Mouse (Mus musculus): Measurements from ENCODE around the gene Olfr641. TPM values are rescaled to one million over a fixed set of nuclear protein-coding genes. Genes with fewer than 3 reads are reported as not detected.

Gene Olfr641
- polyA plus RNA-seq, 1 experiment, result not detected

DNA sequence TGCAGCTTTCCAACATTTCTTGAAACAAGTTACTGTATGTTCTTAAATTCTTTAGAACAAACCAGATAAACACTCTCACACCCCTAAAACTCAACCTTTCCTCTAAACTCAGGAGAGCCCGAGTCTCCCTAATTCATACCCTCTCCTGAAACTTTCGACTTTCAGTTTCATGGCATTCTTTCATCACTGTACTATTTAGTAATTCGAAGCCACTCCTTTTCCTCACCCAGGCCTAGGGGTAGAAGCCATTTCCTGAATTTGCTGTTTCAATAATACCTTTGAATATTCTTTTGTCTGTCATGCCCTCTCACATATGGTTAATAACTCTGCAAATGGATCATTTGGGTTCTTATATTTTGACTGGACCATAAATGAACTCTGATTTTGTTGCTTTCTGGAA, 8.3 kb upstream of the Olfr641 start:
- no peak overlapping the region for H3K4me3 ChIP-seq (ENCODE audit: insufficient read depth, low read depth, low read length)
- 78% methylated on average over 3 of the region's 3 CpGs for WGBS
- no peaks in the 10 kb centered on the region for H3K4me1 ChIP-seq (ENCODE audit: control insufficient read depth, insufficient read depth, low read length)
- H3K36me3 ChIP-seq (ENCODE audit: control insufficient read depth, insufficient read depth, low read length), result no peaks in the 10 kb centered on the region
- TF ChIP-seq CTCF (conservative IDR thresholded peaks at IDR 0.05; ENCODE audit: insufficient read depth, insufficient read length, low read depth, low read length) (no peak), POLR2A (IDR thresholded peaks at IDR 0.05; ENCODE audit: low read depth, low read length) (no peak)
- no peak overlapping the region for H3K27ac ChIP-seq (ENCODE audit: insufficient read depth, low read depth, low read length)
- no peak for DNase-seq
- H3K27me3 ChIP-seq (replicated peaks; ENCODE audit: control insufficient read depth, insufficient read depth, low read length), result no peaks in the 10 kb centered on the region

DNA sequence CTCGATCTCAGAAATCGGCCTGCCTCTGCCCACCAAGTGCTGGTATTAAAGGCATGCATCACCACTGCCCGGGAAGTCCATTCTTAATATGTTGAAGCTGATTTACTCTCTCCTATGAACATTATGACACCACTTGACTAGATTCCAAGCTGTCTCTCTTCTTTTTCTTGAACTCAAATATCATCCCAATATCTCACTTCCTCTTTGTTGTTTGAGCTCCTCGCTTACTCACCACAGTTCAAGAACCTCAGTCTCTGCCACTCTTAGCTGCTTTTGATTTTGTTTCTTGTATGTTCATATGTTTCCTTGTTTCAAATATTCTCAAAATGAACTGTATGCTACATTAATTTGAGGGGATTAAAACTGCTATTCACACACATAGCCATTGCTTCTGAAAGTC, 15.5 kb downstream of the Olfr641 start:
- no peak for TF ChIP-seq POLR2A (IDR thresholded peaks at IDR 0.05; ENCODE audit: low read depth, low read length)
- TF ChIP-seq CTCF (conservative IDR thresholded peaks at IDR 0.05; ENCODE audit: insufficient read depth, insufficient read length, low read depth, low read length), result no peak
- DNase-seq, result no peak
- 87% methylated on average over 4 of the region's 4 CpGs for WGBS
- no peaks in the 10 kb centered on the region for H3K36me3 ChIP-seq (ENCODE audit: control insufficient read depth, insufficient read depth, low read length)
- no peak overlapping the region for H3K4me3 ChIP-seq (ENCODE audit: insufficient read depth, low read depth, low read length)
- H3K27ac ChIP-seq (ENCODE audit: insufficient read depth, low read depth, low read length), result no peak overlapping the region
- H3K4me1 ChIP-seq (ENCODE audit: control insufficient read depth, insufficient read depth, low read length), result no peaks in the 10 kb centered on the region
- no peaks in the 10 kb centered on the region for H3K27me3 ChIP-seq (replicated peaks; ENCODE audit: control insufficient read depth, insufficient read depth, low read length)

DNA sequence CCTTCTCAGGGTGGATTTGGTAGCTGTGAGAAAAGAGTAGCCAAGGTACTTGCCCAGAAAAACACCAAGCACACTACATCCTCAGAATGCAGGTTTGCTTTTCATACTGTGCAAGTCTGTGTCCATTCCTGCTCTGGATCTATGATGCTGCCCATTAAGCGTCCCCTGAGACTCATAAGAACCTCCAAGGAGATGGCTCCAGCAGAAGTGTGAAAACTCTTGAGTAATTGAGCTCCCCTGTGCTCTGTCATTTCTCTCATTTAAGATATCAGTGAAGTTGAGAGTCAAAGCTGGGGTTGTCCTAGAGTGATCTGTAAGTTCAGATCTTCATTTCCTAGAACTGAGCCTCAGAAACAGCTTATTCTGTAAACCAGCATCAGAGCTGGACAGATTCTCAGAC, 17.3 kb downstream of the Olfr641 start, which contains the start of gene Olfr642:
Gene Olfr642 (minus strand): TSS at position 101 of the 400 bp plus-strand sequence.
- H3K4me3 ChIP-seq (ENCODE audit: insufficient read depth, low read depth, low read length), result no peak within 1 kb of the TSS
- H3K27ac ChIP-seq (ENCODE audit: insufficient read depth, low read depth, low read length), result no peak within 1 kb of the TSS
- TF ChIP-seq POLR2A (IDR thresholded peaks at IDR 0.05; ENCODE audit: low read depth, low read length) (no peak), CTCF (conservative IDR thresholded peaks at IDR 0.05; ENCODE audit: insufficient read depth, insufficient read length, low read depth, low read length) (no peak)
- 70% methylated on average over 1 of the region's 1 CpGs for WGBS
- no peaks in the 10 kb centered on the region for H3K27me3 ChIP-seq (replicated peaks; ENCODE audit: control insufficient read depth, insufficient read depth, low read length)
- DNase-seq, result no peak
- H3K4me1 ChIP-seq (ENCODE audit: control insufficient read depth, insufficient read depth, low read length), result no peaks in the 10 kb centered on the region
- no peaks in the 10 kb centered on the region for H3K36me3 ChIP-seq (ENCODE audit: control insufficient read depth, insufficient read depth, low read length)

DNA sequence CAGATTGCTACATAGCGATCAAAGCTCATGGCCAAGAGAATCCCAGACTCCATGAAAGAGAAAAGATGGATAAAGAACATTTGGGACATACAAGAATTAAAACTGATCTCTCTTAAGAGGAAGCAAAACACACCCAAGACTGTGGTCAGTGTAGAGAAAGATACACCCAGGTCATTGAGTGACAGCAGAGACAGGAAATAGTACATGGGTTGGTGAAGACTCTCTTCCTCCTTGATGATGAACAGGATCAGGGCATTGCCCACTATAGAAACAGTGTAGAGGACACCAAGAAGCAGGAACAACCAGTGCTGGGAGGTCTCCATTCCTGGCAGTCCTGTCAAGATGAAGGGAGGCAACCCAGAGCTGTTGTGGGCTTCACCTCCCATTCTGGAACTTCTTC, 24.0 kb downstream of the Olfr641 start:
- no peak overlapping the region for H3K27ac ChIP-seq (ENCODE audit: insufficient read depth, low read depth, low read length)
- 89% methylated on average over 1 of the region's 1 CpGs for WGBS
- no peaks in the 10 kb centered on the region for H3K27me3 ChIP-seq (replicated peaks; ENCODE audit: control insufficient read depth, insufficient read depth, low read length)
- no peak overlapping the region for H3K4me3 ChIP-seq (ENCODE audit: insufficient read depth, low read depth, low read length)
- TF ChIP-seq CTCF (conservative IDR thresholded peaks at IDR 0.05; ENCODE audit: insufficient read depth, insufficient read length, low read depth, low read length) (no peak), POLR2A (IDR thresholded peaks at IDR 0.05; ENCODE audit: low read depth, low read length) (no peak)
- no peak for DNase-seq
- H3K36me3 ChIP-seq (ENCODE audit: control insufficient read depth, insufficient read depth, low read length), result no peaks in the 10 kb centered on the region
- no peaks in the 10 kb centered on the region for H3K4me1 ChIP-seq (ENCODE audit: control insufficient read depth, insufficient read depth, low read length)

DNA sequence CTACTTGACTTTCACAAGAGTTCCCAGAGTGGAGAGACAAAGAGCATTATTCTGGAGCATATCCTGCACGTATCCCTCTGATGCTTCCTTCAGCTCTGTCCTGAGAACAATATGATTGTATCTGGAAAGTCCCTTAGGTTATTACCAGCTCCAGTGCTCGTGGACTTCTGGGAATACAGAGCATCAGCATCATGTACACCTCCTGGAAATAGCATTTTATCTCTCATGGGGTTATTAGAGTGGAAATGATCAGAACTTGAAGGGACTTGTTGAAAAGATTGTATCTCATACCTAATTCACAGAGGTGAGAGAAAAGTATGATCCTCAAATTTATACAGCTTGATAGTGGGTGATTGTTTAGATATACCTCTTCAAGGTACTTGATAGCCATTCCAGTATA, 26.1 kb downstream of the Olfr641 start, which contains the start of gene 4930516K23Rik:
Gene 4930516K23Rik (minus strand): TSS at position 101 of the 400 bp plus-strand sequence.
- 47% methylated on average over 2 of the region's 2 CpGs for WGBS
- no peaks in the 10 kb centered on the region for H3K36me3 ChIP-seq (ENCODE audit: control insufficient read depth, insufficient read depth, low read length)
- no peaks in the 10 kb centered on the region for H3K27me3 ChIP-seq (replicated peaks; ENCODE audit: control insufficient read depth, insufficient read depth, low read length)
- TF ChIP-seq POLR2A (IDR thresholded peaks at IDR 0.05; ENCODE audit: low read depth, low read length) (no peak), CTCF (conservative IDR thresholded peaks at IDR 0.05; ENCODE audit: insufficient read depth, insufficient read length, low read depth, low read length) (no peak)
- H3K4me1 ChIP-seq (ENCODE audit: control insufficient read depth, insufficient read depth, low read length), result no peaks in the 10 kb centered on the region
- no peak within 1 kb of the TSS for H3K27ac ChIP-seq (ENCODE audit: insufficient read depth, low read depth, low read length)
- no peak within 1 kb of the TSS for H3K4me3 ChIP-seq (ENCODE audit: insufficient read depth, low read depth, low read length)
- no peak for DNase-seq

DNA sequence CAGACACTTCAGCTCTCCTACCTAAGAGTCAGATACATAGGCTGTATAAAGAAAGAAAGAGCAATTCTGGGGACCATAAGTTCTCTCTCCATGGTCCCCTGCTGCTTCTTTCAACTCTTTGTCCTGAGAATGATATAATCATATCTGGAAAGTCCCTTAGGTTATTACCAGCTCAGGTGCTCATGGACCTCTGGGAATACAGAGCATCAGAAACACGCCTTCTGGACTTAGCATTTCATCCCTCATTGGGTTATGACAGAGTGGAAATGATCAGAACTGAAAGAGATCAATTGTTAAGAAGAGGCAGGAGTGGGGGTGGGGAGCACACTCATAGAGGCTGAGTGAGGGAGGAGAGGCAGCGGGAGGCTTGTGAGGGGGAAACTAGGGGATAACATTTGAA, 36.5 kb downstream of the Olfr641 start, which contains the start of gene Olfr644:
Gene Olfr644 (minus strand): TSS at position 101 of the 400 bp plus-strand sequence.
- H3K4me1 ChIP-seq (ENCODE audit: control insufficient read depth, insufficient read depth, low read length), result no peaks in the 10 kb centered on the region
- 62% methylated on average over 2 of the region's 2 CpGs for WGBS
- TF ChIP-seq POLR2A (IDR thresholded peaks at IDR 0.05; ENCODE audit: low read depth, low read length) (no peak), CTCF (conservative IDR thresholded peaks at IDR 0.05; ENCODE audit: insufficient read depth, insufficient read length, low read depth, low read length) (no peak)
- no peak within 1 kb of the TSS for H3K4me3 ChIP-seq (ENCODE audit: insufficient read depth, low read depth, low read length)
- DNase-seq, result no peak
- H3K27ac ChIP-seq (ENCODE audit: insufficient read depth, low read depth, low read length), result no peak within 1 kb of the TSS
- no peaks in the 10 kb centered on the region for H3K36me3 ChIP-seq (ENCODE audit: control insufficient read depth, insufficient read depth, low read length)
- no peaks in the 10 kb centered on the region for H3K27me3 ChIP-seq (replicated peaks; ENCODE audit: control insufficient read depth, insufficient read depth, low read length)

DNA sequence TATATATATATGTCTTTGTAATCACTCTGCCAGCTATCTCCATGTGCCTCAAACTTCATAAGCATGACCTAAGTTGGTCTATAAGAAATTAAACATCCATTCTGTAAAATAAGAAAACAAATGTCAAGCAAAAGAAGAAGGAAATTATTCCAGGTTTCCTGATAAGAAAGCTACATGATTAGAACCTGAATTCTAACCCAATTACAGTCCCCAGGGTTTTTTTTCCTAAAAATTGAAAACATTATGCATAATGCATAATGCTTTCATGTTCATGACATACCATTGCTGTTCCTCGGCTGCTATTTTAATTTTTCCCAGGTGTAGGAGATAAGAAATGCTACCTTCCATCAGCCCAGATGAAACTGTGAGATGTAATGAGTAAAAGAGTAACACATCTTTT, 50.1 kb downstream of the Olfr641 start, which contains the start of gene Olfr645:
Gene Olfr645 (minus strand): TSS at position 101 of the 400 bp plus-strand sequence.
- no peak within 1 kb of the TSS for H3K27ac ChIP-seq (ENCODE audit: insufficient read depth, low read depth, low read length)
- 81% methylated on average over 1 of the region's 1 CpGs for WGBS
- TF ChIP-seq POLR2A (IDR thresholded peaks at IDR 0.05; ENCODE audit: low read depth, low read length) (no peak), CTCF (conservative IDR thresholded peaks at IDR 0.05; ENCODE audit: insufficient read depth, insufficient read length, low read depth, low read length) (no peak)
- H3K36me3 ChIP-seq (ENCODE audit: control insufficient read depth, insufficient read depth, low read length), result no peaks in the 10 kb centered on the region
- H3K4me1 ChIP-seq (ENCODE audit: control insufficient read depth, insufficient read depth, low read length), result no peaks in the 10 kb centered on the region
- H3K4me3 ChIP-seq (ENCODE audit: insufficient read depth, low read depth, low read length), result no peak within 1 kb of the TSS
- no peaks in the 10 kb centered on the region for H3K27me3 ChIP-seq (replicated peaks; ENCODE audit: control insufficient read depth, insufficient read depth, low read length)
- DNase-seq, result no peak

Other genes starting within 250 kb of the Olfr641 start
- not detected in 2 replicates for gene Olfr67, start 243.6 kb upstream of the Olfr641 start, polyA plus RNA-seq (2012; rRNA removed)
- gene Hbb-bt, start 221.4 kb upstream of the Olfr641 start, polyA plus RNA-seq (2012; rRNA removed), result 323 and 441 TPM in 2 replicates
- 3,704 and 5,002 TPM in 2 replicates for gene Hbb-bs, start 207.3 kb upstream of the Olfr641 start, polyA plus RNA-seq (2012; rRNA removed)
- gene Hbb-bh2, start 194.9 kb upstream of the Olfr641 start, polyA plus RNA-seq (2012; rRNA removed), result not detected in 2 replicates
- gene Hbb-bh1, start 192.3 kb upstream of the Olfr641 start, polyA plus RNA-seq (2012; rRNA removed), result not detected in 2 replicates
- not detected in 2 replicates for gene Hbb-y, start 182.2 kb upstream of the Olfr641 start, polyA plus RNA-seq (2012; rRNA removed)
- gene Olfr66, start 149.2 kb upstream of the Olfr641 start, polyA plus RNA-seq (2012; rRNA removed), result not detected in 2 replicates
- not detected in 2 replicates for gene Olfr64, start 141.0 kb upstream of the Olfr641 start, polyA plus RNA-seq (2012; rRNA removed)
- not detected in 2 replicates for gene Olfr65, start 132.0 kb upstream of the Olfr641 start, polyA plus RNA-seq (2012; rRNA removed)
- not detected in 2 replicates for gene Olfr631, start 106.6 kb upstream of the Olfr641 start, polyA plus RNA-seq (2012; rRNA removed)
- gene Olfr632, start 101.1 kb upstream of the Olfr641 start, polyA plus RNA-seq (2012; rRNA removed), result not detected in 2 replicates
- not detected in 2 replicates for gene Olfr633, start 91.0 kb upstream of the Olfr641 start, polyA plus RNA-seq (2012; rRNA removed)
- not detected in 2 replicates for gene Olfr635, start 64.3 kb upstream of the Olfr641 start, polyA plus RNA-seq (2012; rRNA removed)
- gene Olfr638, start 36.7 kb upstream of the Olfr641 start, polyA plus RNA-seq (2012; rRNA removed), result not detected in 2 replicates
- not detected in 2 replicates for gene Olfr639, start 18.1 kb upstream of the Olfr641 start, polyA plus RNA-seq (2012; rRNA removed)
- gene Olfr640, start 9.9 kb upstream of the Olfr641 start, polyA plus RNA-seq (2012; rRNA removed), result not detected in 2 replicates
- not detected in 2 replicates for gene Olfr642, start 17.2 kb downstream of the Olfr641 start, polyA plus RNA-seq (2012; rRNA removed)
- gene 4930516K23Rik, start 26.0 kb downstream of the Olfr641 start, polyA plus RNA-seq (2012; rRNA removed), result not detected in 2 replicates
- gene Olfr644, start 36.4 kb downstream of the Olfr641 start, polyA plus RNA-seq (2012; rRNA removed), result not detected in 2 replicates
- gene Olfr645, start 50.0 kb downstream of the Olfr641 start, polyA plus RNA-seq (2012; rRNA removed), result not detected in 2 replicates
- not detected in 2 replicates for gene Olfr646, start 69.4 kb downstream of the Olfr641 start, polyA plus RNA-seq (2012; rRNA removed)
- not detected in 2 replicates for gene Ubqln5, start 94.4 kb downstream of the Olfr641 start, polyA plus RNA-seq (2012; rRNA removed)
- gene Olfr643, start 102.0 kb downstream of the Olfr641 start, polyA plus RNA-seq (2012; rRNA removed), result not detected in 2 replicates
- 0.07 and 0.09 TPM in 2 replicates for gene Ubqln3, start 107.8 kb downstream of the Olfr641 start, polyA plus RNA-seq (2012; rRNA removed)
- 0.18 TPM in 1 of 2 replicates, not detected in the other for gene Ubqlnl, start 115.1 kb downstream of the Olfr641 start, polyA plus RNA-seq (2012; rRNA removed)
- gene Olfm5, start 129.4 kb downstream of the Olfr641 start, polyA plus RNA-seq (2012; rRNA removed), result not detected in 2 replicates
- gene Olfr648, start 147.9 kb downstream of the Olfr641 start, polyA plus RNA-seq (2012; rRNA removed), result not detected in 2 replicates
- gene Olfr649, start 160.5 kb downstream of the Olfr641 start, polyA plus RNA-seq (2012; rRNA removed), result not detected in 2 replicates
- 0.88 and 1.0 TPM in 2 replicates for gene Trim6, start 183.3 kb downstream of the Olfr641 start, polyA plus RNA-seq (2012; rRNA removed)
- gene Trim34a, start 209.0 kb downstream of the Olfr641 start, polyA plus RNA-seq (2012; rRNA removed), result 3.3 and 5.1 TPM in 2 replicates